Mouse (Mus musculus): ENCODE measurements around the gene Bok. TPM values are rescaled to one million over a fixed set of nuclear protein-coding genes. Genes with fewer than 3 reads are reported as not detected.
"Not testable (repeated sequence)": the region's sequence is repeated elsewhere in the genome, so short reads cannot be mapped to it uniquely, and the experiment has no call there.

Bok gene
- 41.9 and 50.8 TPM in 2 replicates for polyA plus RNA-seq (2016; fragmentation: Nextera tagmentation; extraction: Ambion mirVana)

DNA sequence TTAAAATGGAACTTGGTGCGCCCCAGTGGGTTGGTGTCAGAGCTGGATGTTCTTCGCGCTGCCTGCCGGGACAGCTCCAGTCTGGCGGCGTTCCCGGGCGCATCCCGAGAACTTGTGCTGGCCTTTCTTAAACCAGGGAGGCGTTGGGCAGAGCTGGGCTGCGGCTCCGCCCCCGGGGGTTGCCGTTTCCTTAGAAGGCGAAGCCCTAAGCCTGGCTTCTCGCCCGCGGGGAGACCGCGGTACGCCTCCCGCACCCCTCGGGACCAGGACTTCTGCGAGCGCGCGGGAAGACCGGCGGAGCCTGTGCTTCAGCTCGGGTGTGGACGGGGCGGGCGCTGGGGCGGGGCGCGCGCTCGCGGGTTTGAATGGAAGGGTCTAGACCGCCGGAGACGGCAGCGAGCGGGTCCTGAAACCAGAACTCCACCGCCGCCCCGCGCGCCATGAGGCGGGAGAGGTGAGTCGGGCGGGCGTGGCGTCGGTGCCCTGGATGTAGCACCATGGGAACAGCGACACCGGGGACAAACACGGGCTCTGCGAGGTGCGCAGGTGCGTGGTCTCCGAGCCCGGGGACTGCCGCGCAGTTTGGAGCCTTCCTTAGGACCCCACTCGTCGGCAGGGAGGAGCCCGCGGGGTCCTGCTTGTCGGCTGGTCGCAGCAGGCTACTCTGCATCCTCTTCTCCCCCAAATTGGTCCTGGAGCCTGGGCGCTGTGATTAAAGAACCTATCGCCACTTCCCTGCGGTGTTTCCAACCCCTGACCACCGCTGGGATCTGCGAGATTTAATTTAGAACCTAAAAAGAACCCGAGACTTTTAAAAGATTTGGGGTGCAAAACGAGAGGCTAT, at the start of gene Bok:
Bok (plus strand) TSS at position 260 of the 844 bp plus-strand sequence.
- WGBS = under 1% methylated on average over 78 of the region's 78 CpGs
- H3K4me3 ChIP-seq = peak within 1 kb of the TSS; percentile 49

DNA sequence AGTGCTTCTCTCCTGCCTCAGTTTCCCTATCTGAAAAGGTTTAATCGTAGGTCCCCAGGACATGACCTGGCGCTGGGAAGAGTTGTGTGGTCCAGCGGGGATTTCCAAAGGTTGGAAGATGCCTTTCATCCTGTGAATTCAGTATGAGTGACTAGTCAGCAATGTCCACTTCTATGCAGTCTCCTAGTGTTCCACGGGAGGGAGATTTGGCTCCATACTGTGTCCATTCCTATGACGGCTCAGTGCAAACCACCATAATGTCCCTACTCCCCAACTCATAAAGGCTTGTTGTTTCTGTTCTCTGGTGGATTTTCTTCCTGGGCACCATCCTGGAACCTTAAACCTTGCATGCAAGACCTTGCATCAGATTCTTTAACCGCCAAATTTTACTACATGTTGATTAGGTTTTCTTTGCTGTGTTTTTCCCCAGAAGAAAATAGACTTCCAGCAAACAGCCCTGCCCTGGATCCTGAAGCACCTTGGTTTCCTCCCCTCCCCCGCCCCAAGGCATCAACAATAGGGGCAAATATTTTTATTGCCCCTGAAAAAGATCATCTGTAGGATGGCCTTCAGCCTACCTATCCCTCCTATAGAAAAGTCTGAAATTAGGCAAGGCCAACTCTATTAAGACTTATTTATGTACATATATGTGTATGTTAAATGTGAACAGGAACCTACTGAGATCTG, 49.1 kb upstream of the Bok start:
- Histone ChIP-seq H3K9ac (peak overlapping the region; percentile 44; the same call in 1 of the 2 replicates), H3K9me3 (no peaks in the 10 kb centered on the region), H3K27ac (peak overlapping the region; percentile 12; the same call in 1 of the 2 replicates), H3K36me3 (peaks cover 9% of the 10 kb centered on the region), H3K4me2 (replicated peaks) (peak overlapping the region; percentile 95), H3K27me3 (replicated peaks) (no peaks in the 10 kb centered on the region), H3K4me1 (peaks cover 22% of the 10 kb centered on the region), H3K4me3 (peak overlapping the region; percentile 95)
- WGBS = 33% methylated on average over 7 of the region's 7 CpGs
- peak; percentile 33 for ATAC-seq (ENCODE audit: low FRiP score, low read depth)

More for the DNA sequence above, at the start of gene Bok:
- Histone ChIP-seq H3K4me1 (peaks cover 9% of the 10 kb centered on the region), H3K9me3 (no peaks in the 10 kb centered on the region), H3K4me2 (replicated peaks) (peak within 1 kb of the TSS; percentile 81), H3K27ac (no peak within 1 kb of the TSS), H3K27me3 (replicated peaks) (peaks cover 8% of the 10 kb centered on the region), H3K36me3 (no peaks in the 10 kb centered on the region; the same call in 1 of the 2 replicates), H3K9ac (peak within 1 kb of the TSS; percentile 60)
- ATAC-seq (ENCODE audit: low FRiP score, low read depth) = peak; percentile 49

DNA sequence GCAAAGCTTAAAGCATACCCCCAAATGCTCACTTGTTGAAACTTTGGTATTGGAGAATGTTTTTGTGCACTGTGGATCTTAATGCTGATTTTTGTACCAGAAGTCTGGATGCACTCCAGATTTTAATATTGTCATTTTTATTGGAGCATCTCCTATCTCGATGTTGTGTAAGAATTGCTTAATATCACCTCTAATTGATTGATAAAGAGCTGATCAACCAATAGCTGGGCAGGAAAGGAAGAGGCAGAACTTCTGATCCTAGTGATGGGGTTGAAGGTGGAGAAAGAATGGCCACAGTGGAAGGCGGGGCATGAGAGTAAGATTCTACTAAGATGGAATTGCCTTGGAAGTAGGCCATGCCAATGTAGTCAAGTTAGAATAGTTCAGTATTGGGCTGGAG, 43.5 kb upstream of the Bok start:
- H3K9ac ChIP-seq = no peak overlapping the region
- no peak overlapping the region for H3K27ac ChIP-seq
- no peaks in the 10 kb centered on the region for H3K4me1 ChIP-seq
- 86% methylated on average over 2 of the region's 2 CpGs for WGBS
- H3K9me3 ChIP-seq = no peaks in the 10 kb centered on the region
- H3K36me3 ChIP-seq = no peaks in the 10 kb centered on the region
- no peak overlapping the region for H3K4me3 ChIP-seq
- ATAC-seq (ENCODE audit: low FRiP score, low read depth) = no peak
- H3K4me2 ChIP-seq (replicated peaks) = no peak overlapping the region
- no peaks in the 10 kb centered on the region for H3K27me3 ChIP-seq (replicated peaks)

DNA sequence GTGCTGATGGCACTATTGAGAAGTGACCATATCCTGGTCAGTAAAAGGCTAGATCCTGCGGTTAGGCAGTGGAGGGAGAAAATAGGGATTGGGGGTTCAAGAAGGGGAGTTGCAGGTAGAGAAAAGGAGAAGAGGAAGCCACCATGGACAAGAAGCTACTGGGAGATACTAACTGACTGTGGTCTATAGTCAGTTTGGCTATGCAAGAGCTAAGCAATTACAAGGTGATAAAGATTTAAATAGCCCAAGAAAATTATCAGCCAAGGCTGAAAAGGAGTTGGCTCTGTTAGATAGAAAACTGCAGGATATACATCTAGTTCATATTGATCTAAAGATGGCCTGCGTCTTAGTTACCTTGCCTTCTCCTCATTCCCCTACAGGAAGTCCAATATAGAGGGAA, 42.8 kb upstream of the Bok start:
- H3K27me3 ChIP-seq (replicated peaks) = no peaks in the 10 kb centered on the region
- no peak overlapping the region for H3K9ac ChIP-seq
- no peak for ATAC-seq (ENCODE audit: low FRiP score, low read depth)
- no peaks in the 10 kb centered on the region for H3K9me3 ChIP-seq
- no peak overlapping the region for H3K27ac ChIP-seq
- H3K4me1 ChIP-seq = no peaks in the 10 kb centered on the region
- H3K4me2 ChIP-seq (replicated peaks) = no peak overlapping the region
- H3K4me3 ChIP-seq = no peak overlapping the region
- H3K36me3 ChIP-seq = no peaks in the 10 kb centered on the region
- 90% methylated on average over 2 of the region's 2 CpGs for WGBS

DNA sequence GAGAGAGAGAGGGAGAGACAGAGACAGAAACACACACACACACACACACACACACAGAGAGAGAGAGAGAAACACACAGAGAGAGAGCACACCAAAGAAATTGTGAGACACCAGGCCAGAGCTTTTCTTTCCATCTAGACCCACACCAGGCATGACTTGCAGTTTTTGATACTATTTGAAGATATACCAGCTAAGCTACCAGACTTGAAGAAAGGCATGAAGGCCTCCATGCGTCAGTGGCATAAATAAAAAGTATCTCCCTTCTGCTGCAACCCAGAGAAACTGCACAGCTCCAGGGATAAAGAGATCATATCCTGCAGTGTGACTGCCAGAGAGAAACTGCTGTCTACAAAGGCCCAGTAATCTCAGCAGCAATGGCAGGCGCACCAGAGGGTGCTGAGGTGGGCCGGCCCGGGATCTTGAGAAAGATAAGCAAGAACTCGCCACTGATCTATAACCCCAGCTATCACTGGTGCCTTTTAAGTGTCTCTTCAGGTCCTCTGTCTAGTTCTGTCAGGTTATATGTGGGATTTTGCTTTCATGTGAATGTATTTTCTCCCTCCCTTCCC, 35.8 kb upstream of the Bok start:
- ATAC-seq (ENCODE audit: low FRiP score, low read depth) = no peak
- Histone ChIP-seq H3K4me1 (no peaks in the 10 kb centered on the region), H3K36me3 (no peaks in the 10 kb centered on the region), H3K27ac (no peak overlapping the region), H3K9me3 (no peaks in the 10 kb centered on the region), H3K27me3 (replicated peaks) (no peaks in the 10 kb centered on the region), H3K4me3 (no peak overlapping the region), H3K9ac (no peak overlapping the region), H3K4me2 (replicated peaks) (no peak overlapping the region)
- 85% methylated on average over 5 of the region's 5 CpGs for WGBS

DNA sequence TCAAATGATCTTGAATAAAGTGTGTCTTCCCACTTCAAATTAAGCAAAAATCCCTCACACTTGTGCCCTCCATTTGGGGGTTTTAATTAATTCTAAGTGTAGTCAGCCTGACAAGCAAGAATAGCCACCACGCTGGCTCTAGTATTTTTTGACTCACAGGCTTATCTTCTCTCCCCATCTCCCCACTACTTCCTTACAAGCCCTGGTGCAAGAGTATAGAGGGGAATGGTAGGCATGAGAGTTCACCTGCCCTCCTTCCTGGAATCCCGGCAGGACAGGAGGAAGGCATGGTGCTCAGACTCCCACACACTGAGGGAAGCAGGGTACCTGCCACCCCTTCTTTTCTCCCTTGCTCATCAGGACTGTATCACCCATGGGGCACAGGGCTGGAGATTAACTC, 31.2 kb upstream of the Bok start:
- no peak overlapping the region for H3K4me2 ChIP-seq (replicated peaks)
- no peaks in the 10 kb centered on the region for H3K4me1 ChIP-seq
- ATAC-seq (ENCODE audit: low FRiP score, low read depth) = no peak
- 71% methylated on average over 2 of the region's 2 CpGs for WGBS
- no peaks in the 10 kb centered on the region for H3K36me3 ChIP-seq
- H3K9me3 ChIP-seq = no peaks in the 10 kb centered on the region
- no peak overlapping the region for H3K9ac ChIP-seq
- no peak overlapping the region for H3K27ac ChIP-seq
- H3K4me3 ChIP-seq = no peak overlapping the region
- H3K27me3 ChIP-seq (replicated peaks) = no peaks in the 10 kb centered on the region

DNA sequence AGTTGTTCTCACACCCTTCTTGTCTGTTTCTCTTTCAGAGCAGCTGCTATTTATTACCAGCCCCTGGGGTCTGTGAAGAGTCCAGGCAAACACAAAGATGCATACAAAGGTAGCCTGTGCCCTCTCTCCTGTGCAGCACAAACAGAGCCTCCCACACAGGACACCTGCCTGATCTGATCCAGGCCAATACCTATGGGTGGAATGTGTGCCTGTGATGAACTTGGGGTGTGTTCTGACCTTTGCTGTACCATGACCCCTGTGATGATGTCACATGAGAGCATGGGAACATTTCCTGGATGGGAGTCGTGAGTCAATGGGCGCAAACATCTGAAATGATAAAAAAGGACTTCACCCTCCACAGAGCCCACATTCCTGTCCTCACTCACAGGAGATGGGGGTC, 30.7 kb upstream of the Bok start:
- H3K27me3 ChIP-seq (replicated peaks) = no peaks in the 10 kb centered on the region
- no peaks in the 10 kb centered on the region for H3K36me3 ChIP-seq
- H3K9me3 ChIP-seq = no peaks in the 10 kb centered on the region
- no peak for ATAC-seq (ENCODE audit: low FRiP score, low read depth)
- no peak overlapping the region for H3K4me3 ChIP-seq
- no peak overlapping the region for H3K27ac ChIP-seq
- 79% methylated on average over 2 of the region's 2 CpGs for WGBS
- no peak overlapping the region for H3K4me2 ChIP-seq (replicated peaks)
- H3K9ac ChIP-seq = no peak overlapping the region
- no peaks in the 10 kb centered on the region for H3K4me1 ChIP-seq

DNA sequence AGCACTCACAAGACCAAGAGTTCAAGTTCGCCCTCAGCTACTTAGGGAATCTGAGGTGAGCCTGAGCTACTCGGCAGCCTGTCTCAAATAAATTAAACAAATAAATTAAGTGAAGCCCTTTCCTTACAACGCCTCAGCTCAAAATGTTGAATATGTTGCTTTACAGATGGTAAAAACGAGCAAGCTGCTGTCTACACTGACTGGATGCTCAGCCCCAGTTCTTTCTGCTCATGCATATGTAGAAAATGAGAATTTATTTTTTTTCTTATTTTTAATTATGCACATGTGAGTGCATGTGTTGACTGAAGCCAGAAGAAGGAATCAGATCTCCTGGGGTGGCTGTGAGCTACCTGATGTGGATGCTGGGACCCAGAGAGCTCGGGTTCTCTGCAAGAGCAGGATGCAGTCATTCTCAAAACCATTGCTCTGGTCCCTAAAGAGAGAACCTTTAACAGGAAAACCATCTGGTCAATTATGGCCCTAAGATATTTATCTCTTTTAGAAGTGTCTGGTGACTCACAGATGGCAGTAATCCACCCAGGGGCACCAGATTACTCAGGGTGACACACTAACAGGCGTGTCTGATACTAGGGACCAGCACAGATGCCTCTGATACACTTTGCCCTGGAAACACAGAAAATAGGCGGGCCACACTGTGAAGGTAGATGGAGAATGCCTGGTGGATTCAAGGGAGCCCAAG, 29.0 kb upstream of the Bok start:
- Histone ChIP-seq H3K4me1 (no peaks in the 10 kb centered on the region), H3K27ac (no peak overlapping the region), H3K36me3 (no peaks in the 10 kb centered on the region), H3K4me2 (replicated peaks) (no peak overlapping the region), H3K9ac (no peak overlapping the region), H3K27me3 (replicated peaks) (no peaks in the 10 kb centered on the region), H3K9me3 (no peaks in the 10 kb centered on the region), H3K4me3 (no peak overlapping the region)
- WGBS = 72% methylated on average over 7 of the region's 7 CpGs
- ATAC-seq (ENCODE audit: low FRiP score, low read depth) = no peak

DNA sequence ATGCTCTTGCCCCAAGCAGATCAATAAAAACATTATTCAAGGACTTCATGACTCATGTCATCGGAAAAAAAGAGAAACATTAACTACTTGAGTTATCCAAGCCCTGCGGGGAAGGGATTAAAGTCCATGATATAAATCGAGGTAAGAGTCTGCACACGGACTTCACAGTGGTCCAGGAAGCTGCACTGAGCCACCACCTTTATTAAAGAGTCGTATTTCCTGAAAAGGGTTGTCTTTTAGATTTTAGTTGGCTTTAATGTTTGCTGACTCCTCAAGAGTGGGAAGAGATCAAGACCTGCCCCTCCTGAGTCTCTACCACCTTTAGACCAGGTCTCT, 28.5 kb upstream of the Bok start:
- Histone ChIP-seq H3K4me3 (no peak overlapping the region), H3K36me3 (no peaks in the 10 kb centered on the region), H3K9ac (no peak overlapping the region), H3K27me3 (replicated peaks) (no peaks in the 10 kb centered on the region), H3K4me2 (replicated peaks) (no peak overlapping the region), H3K4me1 (no peaks in the 10 kb centered on the region), H3K27ac (no peak overlapping the region), H3K9me3 (no peaks in the 10 kb centered on the region)
- no peak for ATAC-seq (ENCODE audit: low FRiP score, low read depth)
- 88% methylated on average over 5 of the region's 5 CpGs for WGBS

DNA sequence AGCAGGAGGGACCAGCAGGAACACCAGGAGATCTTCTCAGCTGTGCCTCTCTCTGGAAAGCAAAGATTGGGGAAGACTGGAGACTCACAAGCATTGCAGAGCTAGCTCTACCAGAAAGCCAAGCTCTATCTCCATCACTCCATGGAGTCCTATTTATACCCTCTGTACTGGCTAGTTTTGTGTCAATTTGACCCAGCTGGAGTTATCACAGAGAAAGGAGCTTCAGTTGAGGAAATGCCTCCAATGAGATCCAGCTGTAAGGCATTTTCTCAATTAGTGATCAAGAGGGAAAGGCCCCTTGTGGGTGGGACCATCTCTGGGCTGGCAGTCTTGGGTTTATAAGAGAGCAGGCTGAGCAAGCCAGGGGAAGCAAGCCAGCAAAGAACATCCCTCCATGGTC, 26.9 kb upstream of the Bok start, which contains the start of gene Stk25:
Stk25 (minus strand) TSS at position 101 of the 400 bp plus-strand sequence.
- H3K36me3 ChIP-seq; H3K9ac ChIP-seq; H3K9me3 ChIP-seq; H3K27ac ChIP-seq; H3K4me3 ChIP-seq; H3K4me2 ChIP-seq (replicated peaks); ATAC-seq (ENCODE audit: low FRiP score, low read depth); H3K4me1 ChIP-seq; H3K27me3 ChIP-seq (replicated peaks): not testable (repeated sequence)

DNA sequence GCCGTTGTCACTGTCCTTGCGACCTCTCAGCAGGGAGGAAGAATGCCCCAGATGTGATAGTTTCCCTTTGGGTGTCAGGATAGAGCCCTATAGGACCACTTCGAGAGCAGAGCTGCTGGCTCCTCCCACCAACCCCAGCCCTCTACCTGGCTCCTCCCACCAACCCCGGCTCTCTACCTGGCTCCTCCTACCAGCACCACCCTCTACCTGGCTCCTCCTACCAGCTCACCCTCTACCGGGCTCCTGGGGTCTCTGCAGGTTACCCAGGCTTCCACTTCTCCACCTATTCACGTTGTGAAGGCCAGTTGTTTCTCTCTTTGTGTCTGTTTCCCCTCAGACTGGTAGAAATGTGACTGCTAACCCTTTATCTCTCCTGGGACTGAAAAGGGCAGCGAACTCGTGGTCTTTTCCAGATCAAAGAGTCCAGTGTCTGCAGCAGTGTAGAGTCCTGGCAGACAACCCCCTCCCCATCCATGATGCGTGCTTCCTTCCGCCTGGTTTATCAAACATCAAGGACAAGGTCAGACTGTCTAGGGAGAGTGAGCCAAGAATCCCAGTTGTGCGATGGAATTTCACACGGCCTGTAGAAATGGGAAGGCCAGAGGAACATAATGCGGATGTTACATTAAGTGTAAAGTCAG, 17.6 kb upstream of the Bok start:
- WGBS = 28% methylated on average over 13 of the region's 13 CpGs
- ATAC-seq (ENCODE audit: low FRiP score, low read depth) = no peak
- Histone ChIP-seq H3K27me3 (replicated peaks) (no peaks in the 10 kb centered on the region), H3K36me3 (no peaks in the 10 kb centered on the region), H3K9me3 (no peaks in the 10 kb centered on the region), H3K4me1 (peaks cover 8% of the 10 kb centered on the region; the same call in 1 of the 2 replicates), H3K4me2 (replicated peaks) (no peak overlapping the region), H3K9ac (no peak overlapping the region), H3K27ac (no peak overlapping the region), H3K4me3 (no peak overlapping the region)

All from neural tube, embryonic 12.5 days (tissue).